Mouse (Mus musculus) megakaryocyte-erythroid progenitor cell, adult 5-6 weeks (primary cell): ENCODE results near the gene Mip. TPM values are rescaled to one million over a fixed set of nuclear protein-coding genes. Genes with fewer than 3 reads are reported as not detected.
"Not testable (repeated sequence)": the region's sequence is repeated elsewhere in the genome, so short reads cannot be mapped to it uniquely, and the experiment has no call there.

Experiments
- ATAC-seq: replicated peaks from 2 replicates; pipeline ENCODE4 v1.8.0; 2016; ENCODE audit warnings: mild to moderate bottlenecking, inconsistent platforms; ENCODE audit not compliant: severe bottlenecking, poor library complexity, low FRiP score, low TSS enrichment
- total RNA-seq, 2 experiments: library from RNA; stranded (forward) in 1 of 2; stranded (reverse) in 1 of 2; fragments of 200-1000, 215-1000 nt in 1 of 2; fragments of >200 nt in 1 of 2; fragmentation: Nextera tagmentation in 1 of 2; gene quantifications; 2 replicates each; pipeline ENCODE4 v1.2.3; 2014 to 2017

Gene Mip
- total RNA-seq, 2 experiments from 2014 or later, result 0.74 to 1.6 TPM

GRCm38 (mm10) chr10:128210131-128210530 lies 15.5 kb upstream of the Mip start:
- ATAC-seq, result peak; percentile 74

DNA sequence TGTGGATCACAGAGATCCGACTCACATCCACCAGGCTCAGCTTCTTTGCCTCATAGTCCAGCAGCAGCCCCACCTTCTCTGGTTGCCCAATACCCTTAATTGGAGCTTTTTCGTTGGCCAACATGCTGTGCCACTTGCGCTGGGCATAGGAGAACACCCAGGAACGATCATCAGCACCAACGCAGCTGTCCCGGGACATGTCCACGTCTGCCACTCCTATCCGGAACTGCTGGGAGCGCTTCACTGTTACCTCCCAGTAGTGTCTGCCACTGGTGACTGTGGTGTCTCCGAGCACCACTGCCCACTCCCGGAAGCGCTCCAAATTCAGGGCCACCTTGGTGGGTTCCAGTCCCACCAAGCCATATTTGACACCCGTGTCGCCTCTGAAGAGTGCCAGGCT lies 14.7 kb upstream of the Mip start:
- ATAC-seq, result peak; percentile 28

GRCm38 (mm10) chr10:128211390-128212108 lies 14.1 kb upstream of the Mip start, which contains the start of gene Spryd4:
Spryd4 (minus strand) TSS chr10:128211807.
- peak; percentile 84 for ATAC-seq

- ATAC-seq, result no peak
Observed at GRCm38 (mm10) chr10:128212148-128212547, 13.5 kb upstream of the Mip start.

DNA sequence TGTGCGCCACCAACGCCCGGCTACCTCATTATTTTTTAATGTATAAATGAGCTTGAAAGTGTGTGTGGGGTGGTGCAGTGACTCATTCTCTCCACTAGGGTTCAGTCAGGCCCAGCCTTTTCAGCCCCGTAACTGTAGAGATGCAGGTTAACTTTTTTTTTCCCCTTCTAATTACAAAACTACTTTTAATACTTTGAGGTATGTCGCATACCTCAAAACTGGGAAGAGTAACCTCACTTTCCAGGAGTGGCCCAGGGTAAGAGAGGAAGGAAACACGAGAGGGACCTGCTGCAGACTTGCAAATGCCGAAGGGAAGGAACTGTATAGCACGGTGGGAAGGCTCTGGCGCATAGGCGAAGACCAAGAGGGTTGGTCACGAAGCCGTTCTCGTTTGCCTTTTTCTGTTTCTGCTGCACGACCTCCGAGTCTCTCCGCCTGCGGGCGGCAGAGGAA lies 12.7 kb upstream of the Mip start:
- peak; percentile 49; the same call in 1 of the 2 replicates for ATAC-seq

- not testable (repeated sequence) for ATAC-seq
Observed at GRCm38 (mm10) chr10:128214112-128214511, 11.5 kb upstream of the Mip start.

DNA sequence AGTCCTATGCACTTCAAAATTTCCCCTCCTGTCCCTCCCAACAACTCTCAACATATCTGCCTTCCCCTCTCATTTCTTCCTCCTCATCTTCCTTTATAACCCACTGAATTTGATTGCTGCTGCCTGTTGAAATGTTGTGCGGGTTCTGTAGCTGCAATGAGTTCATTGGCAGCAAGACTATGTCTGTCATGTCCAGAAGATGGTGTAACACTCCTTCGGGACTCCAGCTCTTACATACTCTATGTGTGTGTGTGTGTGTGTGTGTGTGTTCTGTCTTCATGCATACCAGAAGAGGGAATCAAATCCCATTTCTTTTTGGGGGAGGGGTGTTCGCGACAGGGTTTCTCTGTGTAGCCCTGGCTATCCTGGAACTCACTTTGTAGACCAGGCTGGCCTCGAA lies 10.7 kb upstream of the Mip start:
- ATAC-seq, result no peak

- ATAC-seq, result peak; percentile 96
Observed at GRCm38 (mm10) chr10:128218387-128219117, 7.1 kb upstream of the Mip start.

- ATAC-seq, result no peak
Observed at GRCm38 (mm10) chr10:128221533-128222286, 3.9 kb upstream of the Mip start.

DNA sequence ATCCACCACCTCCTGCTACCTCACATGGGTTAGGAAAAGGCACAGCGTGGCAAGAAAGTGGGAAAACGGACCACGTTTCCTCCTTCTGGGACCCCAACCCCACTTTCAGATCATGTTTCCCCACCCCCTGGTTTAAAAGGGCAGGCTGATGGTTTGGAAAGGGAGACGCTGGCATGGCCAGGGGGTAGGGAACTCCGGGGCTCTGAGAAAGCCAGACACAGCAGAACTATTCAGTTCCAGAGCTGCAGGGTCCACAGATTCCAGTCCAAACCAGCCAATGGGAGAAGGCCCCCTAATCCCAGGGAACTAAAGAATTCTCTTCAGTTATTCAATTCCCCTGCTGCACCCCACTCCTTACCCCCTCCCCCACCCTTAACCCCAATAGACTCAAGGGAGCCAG lies 574 bp upstream of the Mip start:
- no peak for ATAC-seq

DNA sequence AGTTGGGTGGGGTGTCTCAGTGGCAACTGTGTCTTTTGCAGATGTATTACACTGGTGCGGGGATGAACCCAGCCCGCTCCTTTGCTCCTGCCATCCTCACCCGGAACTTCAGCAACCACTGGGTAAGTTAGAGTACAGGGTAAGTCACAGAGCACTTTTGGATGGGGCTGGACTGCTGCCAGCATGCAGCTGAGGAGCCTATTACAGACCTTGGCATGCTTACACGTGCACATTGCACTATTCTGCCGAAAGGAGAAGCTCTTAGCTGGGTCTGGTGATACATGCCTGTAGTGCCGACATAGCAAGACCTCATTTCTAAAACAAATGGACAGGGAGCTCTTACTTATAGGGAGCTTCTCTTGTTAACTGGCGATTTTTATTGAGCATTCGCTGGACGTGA lies 2.0 kb downstream of the Mip start:
- peak; percentile 35; the same call in 1 of the 2 replicates for ATAC-seq

- ATAC-seq, result 0 out of 2 replicates have a peak, but pooled peaks have one; percentile 24
Observed at GRCm38 (mm10) chr10:128228009-128228408, 2.4 kb downstream of the Mip start.

- ATAC-seq, result no peak
Observed at GRCm38 (mm10) chr10:128230582-128230981, 4.9 kb downstream of the Mip start.

DNA sequence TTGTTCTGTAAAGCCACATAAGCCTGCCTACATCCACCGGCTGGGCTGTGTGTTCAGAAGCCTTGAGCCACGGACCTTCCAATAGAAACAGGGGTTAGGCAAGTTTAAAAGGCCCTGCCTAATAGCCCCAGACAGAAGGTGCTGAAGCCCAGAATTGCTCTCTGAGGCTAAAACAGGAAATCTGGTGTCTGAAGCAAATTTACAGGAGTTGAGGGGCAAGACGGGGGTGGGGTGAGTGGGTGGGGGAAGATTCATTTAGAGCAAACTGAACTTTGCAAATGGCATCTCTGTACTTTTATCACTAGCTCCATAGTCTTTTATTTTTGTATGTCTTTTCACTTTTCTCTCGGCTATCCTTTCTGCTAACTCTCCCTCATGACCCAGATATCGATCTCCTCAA lies 5.5 kb downstream of the Mip start:
- ATAC-seq, result no peak

- peak; percentile 46 for ATAC-seq
Observed at GRCm38 (mm10) chr10:128231697-128232419, 6.2 kb downstream of the Mip start, which contains the start of gene Timeless. Timeless (plus strand) TSS chr10:128232065.

DNA sequence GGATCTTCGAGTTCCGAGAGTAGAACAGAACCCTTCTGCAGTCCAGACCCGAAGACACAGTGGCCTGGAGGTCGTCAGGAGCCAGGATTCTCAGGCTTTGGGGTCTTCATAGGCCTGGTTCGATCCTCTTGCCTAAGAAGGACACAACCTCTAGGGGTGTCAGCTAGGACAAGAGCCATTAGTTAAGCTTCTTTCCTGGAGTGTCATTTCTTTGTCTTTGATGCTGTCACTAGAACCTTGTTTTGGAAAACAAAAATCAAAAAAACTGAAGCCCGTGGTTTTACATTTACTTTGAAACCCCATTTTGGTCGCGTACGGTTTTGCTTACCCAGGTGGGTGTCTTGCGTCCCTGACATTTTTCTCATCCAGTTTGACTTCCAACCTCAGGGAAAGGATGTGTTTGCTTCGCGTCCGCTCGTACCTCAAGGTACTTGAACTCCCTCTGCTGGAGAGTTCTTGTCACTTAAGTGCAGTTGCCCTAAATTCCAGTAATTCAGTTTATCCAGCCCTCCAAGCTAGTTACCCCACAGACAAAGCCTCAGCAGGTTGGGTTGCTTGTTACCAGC lies 6.9 kb downstream of the Mip start:
- peak; percentile 69 for ATAC-seq

- no peak for ATAC-seq
Observed at GRCm38 (mm10) chr10:128236321-128236720, 10.7 kb downstream of the Mip start.

DNA sequence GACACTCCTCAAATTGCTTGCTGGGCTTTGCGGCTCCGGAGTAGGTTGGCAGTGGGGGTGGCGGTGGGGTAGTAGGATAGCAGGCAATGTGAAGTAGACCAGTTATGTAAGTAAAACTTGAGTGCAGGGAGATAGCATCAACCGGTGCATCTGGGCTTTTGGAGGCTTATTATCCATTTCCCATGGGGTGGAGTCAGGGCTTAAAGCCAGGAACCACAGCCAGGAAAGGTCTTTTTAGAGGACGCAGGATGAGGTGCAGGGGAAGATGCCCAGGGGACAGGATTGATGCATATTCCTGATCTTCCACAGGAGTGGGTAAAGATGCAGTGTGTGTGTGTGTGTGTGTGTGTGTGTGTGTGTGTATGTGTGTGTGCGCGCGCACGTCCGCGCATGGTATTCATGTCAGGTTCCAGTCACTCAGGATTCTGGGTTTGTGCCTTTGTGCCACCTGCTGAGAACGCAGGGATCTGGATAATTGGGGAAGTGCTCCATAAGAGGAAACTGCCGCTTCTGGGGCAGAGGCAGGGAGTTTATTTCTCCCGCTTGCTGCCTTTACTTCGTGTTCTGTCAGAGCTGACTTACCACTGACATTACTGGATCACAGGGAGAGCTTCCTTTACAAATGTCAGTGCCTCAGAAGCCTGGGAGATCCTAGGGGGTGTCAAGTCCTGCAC lies 12.3 kb downstream of the Mip start:
- ATAC-seq, result peak; percentile 69
